Mouse (Mus musculus): ENCODE data around the gene Ccdc151. TPM values are rescaled to one million over a fixed set of nuclear protein-coding genes. Genes with fewer than 3 reads are reported as not detected.

Ccdc151 gene
- total and polyA plus RNA-seq, 2 experiments = 0.46 to 0.59 TPM

DNA sequence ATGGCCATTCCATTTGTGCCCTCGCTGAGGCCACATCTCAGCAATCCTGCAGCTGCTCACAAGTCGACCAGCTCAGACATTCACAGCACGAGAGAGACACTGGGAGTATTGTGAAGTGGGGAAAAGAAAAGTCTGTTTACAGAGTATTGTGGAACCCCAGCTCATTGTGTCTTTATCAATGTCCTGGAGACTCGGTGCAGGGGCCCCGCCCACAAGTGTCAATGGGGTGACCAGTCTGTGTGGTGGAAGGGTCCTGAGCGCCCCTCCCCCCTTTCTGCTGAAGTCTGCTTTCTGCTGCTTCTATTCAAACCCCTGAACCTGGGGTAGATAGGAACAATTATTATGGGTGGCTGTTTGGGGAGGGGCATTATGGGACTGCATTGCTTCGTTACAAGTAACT, 26.0 kb upstream of the Ccdc151 start:
- Histone ChIP-seq H3K27ac (replicated peaks; ENCODE audit: insufficient read depth, low read depth, low read length) (no peak overlapping the region), H3K9ac (ENCODE audit: low read depth, low read length) (no peak overlapping the region), H3K4me3 (ENCODE audit: insufficient read depth, low read depth, low read length) (no peak overlapping the region), H3K79me2 (ENCODE audit: control insufficient read depth, insufficient read depth, low read length) (no peaks in the 10 kb centered on the region), H3K36me3 (ENCODE audit: control insufficient read depth, insufficient read depth, low read length) (no peaks in the 10 kb centered on the region), H3K4me1 (ENCODE audit: control insufficient read depth, insufficient read depth, low read length) (no peaks in the 10 kb centered on the region), H3K27me3 (ENCODE audit: control insufficient read depth, insufficient read depth, low read length) (no peaks in the 10 kb centered on the region)
- DNase-seq (ENCODE audit: extremely low read depth, low read depth, low spot score) = no peak
- WGBS = 57% methylated on average over 7 of the region's 7 CpGs
- no peak for TF ChIP-seq CTCF (IDR thresholded peaks at IDR 0.05; ENCODE audit: low read depth, low read length)
- no peak for TF ChIP-seq POLR2A (IDR thresholded peaks at IDR 0.05; ENCODE audit: extremely low read depth, insufficient read depth, low read length)

DNA sequence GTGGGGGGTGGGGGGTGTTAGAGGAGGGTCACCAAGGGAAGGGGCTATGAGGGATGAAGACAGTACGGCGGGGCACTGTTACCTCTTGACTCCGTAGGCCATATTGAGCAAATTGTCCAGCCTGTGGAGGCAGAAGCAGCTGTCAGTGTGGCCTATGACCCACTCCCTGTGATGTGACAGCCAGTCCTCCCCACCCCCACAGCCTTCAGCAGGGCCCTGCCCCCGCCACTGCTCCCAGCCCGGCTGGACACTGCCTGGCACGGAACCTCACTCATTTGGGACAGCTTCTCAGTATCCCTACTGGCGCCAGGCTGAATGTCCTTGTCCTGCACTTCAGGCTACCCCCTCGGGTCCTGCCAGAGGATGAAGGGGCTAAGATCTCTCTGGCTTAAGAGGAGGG, 22.2 kb upstream of the Ccdc151 start:
- peak; percentile 10 for DNase-seq (ENCODE audit: extremely low read depth, low read depth, low spot score)

DNA sequence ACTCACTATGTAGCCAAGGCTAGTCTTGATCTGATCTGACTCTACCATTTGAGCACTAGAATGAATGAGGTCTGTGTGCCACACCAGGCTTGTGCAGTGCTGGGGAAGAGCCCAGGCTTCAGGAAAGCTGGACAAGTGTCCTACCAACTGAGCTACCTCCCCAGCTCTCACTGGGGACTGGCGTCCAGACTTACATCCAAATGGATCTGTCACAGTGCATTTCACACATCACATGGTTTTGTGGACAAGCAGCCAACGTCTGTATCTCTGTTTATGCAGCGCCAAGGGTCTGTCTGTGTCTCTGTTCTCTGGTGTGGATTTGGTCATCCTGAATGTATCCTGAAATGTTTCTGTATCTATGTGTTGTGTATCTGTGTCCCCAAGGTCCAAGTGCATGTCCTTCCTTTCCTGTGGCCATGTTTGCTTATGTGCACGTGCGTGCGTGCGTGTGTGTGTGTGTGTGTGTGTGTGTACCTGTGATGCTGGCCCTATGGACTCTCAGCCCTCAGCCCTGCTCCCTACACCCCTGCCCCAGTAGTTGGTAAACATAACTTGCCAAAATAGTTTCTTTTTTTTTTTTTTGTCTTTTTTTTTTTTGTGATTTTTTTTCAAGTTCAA, 14.9 kb upstream of the Ccdc151 start:
- no peak overlapping the region for H3K27ac ChIP-seq (replicated peaks; ENCODE audit: insufficient read depth, low read depth, low read length)
- 34% methylated on average over 7 of the region's 7 CpGs for WGBS
- no peaks in the 10 kb centered on the region for H3K79me2 ChIP-seq (ENCODE audit: control insufficient read depth, insufficient read depth, low read length)
- no peak for TF ChIP-seq CTCF (IDR thresholded peaks at IDR 0.05; ENCODE audit: low read depth, low read length)
- TF ChIP-seq POLR2A (IDR thresholded peaks at IDR 0.05; ENCODE audit: extremely low read depth, insufficient read depth, low read length) = no peak
- no peaks in the 10 kb centered on the region; the same call in 1 of the 2 replicates for H3K36me3 ChIP-seq (ENCODE audit: control insufficient read depth, insufficient read depth, low read length)
- no peaks in the 10 kb centered on the region; the same call in 1 of the 2 replicates for H3K4me1 ChIP-seq (ENCODE audit: control insufficient read depth, insufficient read depth, low read length)
- H3K4me3 ChIP-seq (ENCODE audit: insufficient read depth, low read depth, low read length) = no peak overlapping the region
- no peak overlapping the region for H3K9ac ChIP-seq (ENCODE audit: low read depth, low read length)
- H3K27me3 ChIP-seq (ENCODE audit: control insufficient read depth, insufficient read depth, low read length) = no peaks in the 10 kb centered on the region
- DNase-seq (ENCODE audit: extremely low read depth, low read depth, low spot score) = peak; percentile 18

More for the DNA sequence above, 22.2 kb upstream of the Ccdc151 start:
- Histone ChIP-seq H3K9ac (ENCODE audit: low read depth, low read length) (no peak overlapping the region), H3K4me1 (ENCODE audit: control insufficient read depth, insufficient read depth, low read length) (no peaks in the 10 kb centered on the region), H3K27ac (replicated peaks; ENCODE audit: insufficient read depth, low read depth, low read length) (no peak overlapping the region), H3K27me3 (ENCODE audit: control insufficient read depth, insufficient read depth, low read length) (no peaks in the 10 kb centered on the region), H3K79me2 (ENCODE audit: control insufficient read depth, insufficient read depth, low read length) (no peaks in the 10 kb centered on the region), H3K36me3 (ENCODE audit: control insufficient read depth, insufficient read depth, low read length) (no peaks in the 10 kb centered on the region), H3K4me3 (ENCODE audit: insufficient read depth, low read depth, low read length) (no peak overlapping the region)
- no peak for TF ChIP-seq CTCF (IDR thresholded peaks at IDR 0.05; ENCODE audit: low read depth, low read length)
- 31% methylated on average over 8 of the region's 8 CpGs for WGBS

DNA sequence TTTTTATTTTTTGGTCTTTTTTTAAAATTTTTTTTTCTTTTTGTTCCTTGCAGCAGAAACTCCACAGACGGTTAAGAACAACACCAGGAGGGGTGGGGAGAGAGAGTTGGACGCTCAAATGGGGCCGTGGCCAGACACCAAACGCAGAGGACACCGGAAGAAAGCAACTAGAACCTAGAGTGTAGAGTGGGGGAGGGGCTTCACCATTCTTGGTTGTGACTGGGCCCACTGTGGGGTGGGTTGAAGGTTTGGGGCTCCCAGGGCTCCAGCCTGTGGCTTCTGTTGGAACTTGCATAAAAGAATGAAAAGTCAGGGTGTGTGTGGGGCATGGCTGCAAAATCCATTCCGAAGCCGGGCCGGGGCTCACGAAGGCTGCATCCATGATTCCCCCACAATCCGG, 13.8 kb upstream of the Ccdc151 start:
- DNase-seq (ENCODE audit: extremely low read depth, low read depth, low spot score) = no peak
- Histone ChIP-seq H3K9ac (ENCODE audit: low read depth, low read length) (no peak overlapping the region), H3K36me3 (ENCODE audit: control insufficient read depth, insufficient read depth, low read length) (peaks cover 4% of the 10 kb centered on the region; the same call in 1 of the 2 replicates), H3K79me2 (ENCODE audit: control insufficient read depth, insufficient read depth, low read length) (no peaks in the 10 kb centered on the region), H3K27me3 (ENCODE audit: control insufficient read depth, insufficient read depth, low read length) (no peaks in the 10 kb centered on the region), H3K4me3 (ENCODE audit: insufficient read depth, low read depth, low read length) (no peak overlapping the region), H3K4me1 (ENCODE audit: control insufficient read depth, insufficient read depth, low read length) (no peaks in the 10 kb centered on the region; the same call in 1 of the 2 replicates), H3K27ac (replicated peaks; ENCODE audit: insufficient read depth, low read depth, low read length) (no peak overlapping the region)
- whole genome bisulfite sequencing = 84% methylated on average over 10 of the region's 10 CpGs
- TF ChIP-seq POLR2A (IDR thresholded peaks at IDR 0.05; ENCODE audit: extremely low read depth, insufficient read depth, low read length) (no peak), CTCF (IDR thresholded peaks at IDR 0.05; ENCODE audit: low read depth, low read length) (no peak)

DNA sequence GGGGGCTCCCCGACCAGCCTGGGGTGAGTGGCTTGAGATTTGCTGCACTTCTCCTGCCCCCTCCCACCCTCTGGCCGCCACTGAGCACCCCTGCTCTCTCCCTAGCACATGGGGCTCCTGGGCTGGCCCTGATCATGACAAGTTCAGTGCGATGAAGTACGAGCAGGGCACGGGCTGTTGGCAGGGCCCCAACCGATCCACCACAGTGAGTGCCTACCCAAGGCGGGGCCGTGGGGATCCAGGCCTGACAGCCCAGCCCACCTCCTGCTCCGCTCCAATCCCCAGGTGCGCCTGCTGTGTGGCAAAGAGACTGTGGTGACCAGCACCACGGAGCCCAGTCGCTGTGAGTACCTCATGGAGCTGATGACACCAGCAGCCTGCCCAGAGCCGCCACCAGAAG, 10.3 kb upstream of the Ccdc151 start:
- Histone ChIP-seq H3K27me3 (ENCODE audit: control insufficient read depth, insufficient read depth, low read length) (no peaks in the 10 kb centered on the region), H3K27ac (replicated peaks; ENCODE audit: insufficient read depth, low read depth, low read length) (no peak overlapping the region), H3K79me2 (ENCODE audit: control insufficient read depth, insufficient read depth, low read length) (no peaks in the 10 kb centered on the region), H3K4me1 (ENCODE audit: control insufficient read depth, insufficient read depth, low read length) (no peaks in the 10 kb centered on the region; the same call in 1 of the 2 replicates), H3K9ac (ENCODE audit: low read depth, low read length) (no peak overlapping the region), H3K4me3 (ENCODE audit: insufficient read depth, low read depth, low read length) (no peak overlapping the region), H3K36me3 (ENCODE audit: control insufficient read depth, insufficient read depth, low read length) (peaks cover 11% of the 10 kb centered on the region; the same call in 1 of the 2 replicates)
- DNase-seq (ENCODE audit: extremely low read depth, low read depth, low spot score) = no peak
- no peak for TF ChIP-seq POLR2A (IDR thresholded peaks at IDR 0.05; ENCODE audit: extremely low read depth, insufficient read depth, low read length)
- no peak for TF ChIP-seq CTCF (IDR thresholded peaks at IDR 0.05; ENCODE audit: low read depth, low read length)
- WGBS = 96% methylated on average over 13 of the region's 13 CpGs

DNA sequence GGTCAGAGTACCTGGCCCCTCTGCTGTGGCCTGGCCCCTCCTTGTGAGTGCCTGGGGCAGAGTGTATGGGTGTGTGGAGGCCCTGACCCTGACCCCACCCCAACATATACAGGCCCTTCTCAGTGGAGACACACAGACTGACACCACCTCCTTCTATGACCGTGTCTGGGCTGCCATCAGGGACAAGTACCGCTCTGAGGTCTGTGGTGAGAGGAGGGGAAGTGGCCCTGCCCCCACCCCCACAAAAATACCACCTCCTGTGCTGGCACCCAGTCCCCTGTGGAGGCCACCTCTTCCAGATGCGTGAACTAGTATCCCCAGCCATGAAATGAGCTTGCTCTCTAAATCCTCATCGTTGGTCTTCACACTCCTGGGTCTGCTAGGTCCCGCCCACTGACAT, 8.6 kb upstream of the Ccdc151 start:
- H3K27me3 ChIP-seq (ENCODE audit: control insufficient read depth, insufficient read depth, low read length) = no peaks in the 10 kb centered on the region
- no peak for DNase-seq (ENCODE audit: extremely low read depth, low read depth, low spot score)
- 81% methylated on average over 5 of the region's 5 CpGs for WGBS
- TF ChIP-seq POLR2A (IDR thresholded peaks at IDR 0.05; ENCODE audit: extremely low read depth, insufficient read depth, low read length) (no peak), CTCF (IDR thresholded peaks at IDR 0.05; ENCODE audit: low read depth, low read length) (no peak)
- H3K9ac ChIP-seq (ENCODE audit: low read depth, low read length) = no peak overlapping the region
- H3K4me1 ChIP-seq (ENCODE audit: control insufficient read depth, insufficient read depth, low read length) = no peaks in the 10 kb centered on the region
- H3K79me2 ChIP-seq (ENCODE audit: control insufficient read depth, insufficient read depth, low read length) = no peaks in the 10 kb centered on the region
- peaks cover 14% of the 10 kb centered on the region; the same call in 1 of the 2 replicates for H3K36me3 ChIP-seq (ENCODE audit: control insufficient read depth, insufficient read depth, low read length)
- H3K4me3 ChIP-seq (ENCODE audit: insufficient read depth, low read depth, low read length) = no peak overlapping the region
- H3K27ac ChIP-seq (replicated peaks; ENCODE audit: insufficient read depth, low read depth, low read length) = no peak overlapping the region

Measured in liver, adult 2 months (tissue).